In genomic region chr1:88701870-88702661, GRCm38 (mm10) we compare ENCODE assay signal across 8 mouse cellular contexts. TPM values are rescaled to one million over a fixed set of nuclear protein-coding genes. Genes with fewer than 3 reads are reported as not detected.
DNase-seq lines count a peak whose midpoint lies in the region; ATAC-seq lines count a peak whose summit lies in the region.

Arl4c (minus strand) TSS chr1:88702221.

- H3K27ac ChIP-seq in hindbrain, embryonic 12.5 days, result peak within 1 kb of the TSS; percentile 98

- no peaks in the 10 kb centered on the region for H3K9me3 ChIP-seq in hindbrain, embryonic 12.5 days (replicated peaks)

- peaks cover 11% of the 10 kb centered on the region for H3K36me3 ChIP-seq in hindbrain, embryonic 12.5 days

- peak; percentile 83 for ATAC-seq in hindbrain, embryonic 12.5 days (ENCODE audit: low FRiP score)

- peak within 1 kb of the TSS; percentile 98 for H3K9ac ChIP-seq in hindbrain, embryonic 12.5 days

- peak; percentile 84 for DNase-seq in NIH3T3 (ENCODE audit: low read depth)
- DNase-seq in cerebellum, adult 9-11 months, result peak; percentile 87
- DNase-seq in frontal cortex, postnatal 25 days (ENCODE audit: low spot score in 2 of 2), result peak; percentile 62 to 63
- peak; percentile 71 to 74 for DNase-seq in layer of hippocampus, postnatal 36 days
- DNase-seq in lung, postnatal 14 days, result peak; percentile 86
- peak; percentile 80 for DNase-seq in ovary, postnatal 14 days (ENCODE audit: low spot score)
- peak; percentile 91 for DNase-seq in thymus, postnatal 14 days

- peak within 1 kb of the TSS; percentile 95 for H3K4me3 ChIP-seq in hindbrain, embryonic 12.5 days

- H3K4me2 ChIP-seq in hindbrain, embryonic 12.5 days (replicated peaks), result peak within 1 kb of the TSS; percentile 74

- WGBS in hindbrain, embryonic 12.5 days, result under 1% methylated on average over 90 of the region's 91 CpGs

- peaks cover 24% of the 10 kb centered on the region for H3K4me1 ChIP-seq in hindbrain, embryonic 12.5 days

- no peaks in the 10 kb centered on the region for H3K27me3 ChIP-seq in hindbrain, embryonic 12.5 days

RNA-seq across cellular contexts. Expression of gene Arl4c, which starts in this region (rescaled TPM):
- 49.4 and 49.8 TPM in 2 replicates for polyA plus RNA-seq in hindbrain, embryonic 12.5 days (2016; fragmentation: Nextera tagmentation; extraction: Ambion mirVana)
- 10 to 100 TPM; 26.1 to 29.0 TPM for total RNA-seq in layer of hippocampus, postnatal 36 days (2021)

Comparison
In these comparisons a context has a peak if more than half of its experiments do, and no peak if none do; other contexts are left out.
1. Peak in every context shown above with its lines: DNase-seq, ATAC-seq, H3K4me3 ChIP-seq and H3K27ac ChIP-seq.